Mouse (Mus musculus) small intestine, adult 2 months (tissue): Measurements from ENCODE around the gene Itga3. TPM values are rescaled to one million over a fixed set of nuclear protein-coding genes. Genes with fewer than 3 reads are reported as not detected.
"Not testable (repeated sequence)": the region's sequence is repeated elsewhere in the genome, so short reads cannot be mapped to it uniquely, and the experiment has no call there.

Experiments
- H3K27ac ChIP-seq: fragments of 200-500 bp; 2 replicates; pipeline ENCODE4 v1.5.1; 2012; ENCODE audit warnings: low read depth, low read length, control low read depth, inconsistent platforms; ENCODE audit not compliant: insufficient read depth
- H3K27me3 ChIP-seq: fragments of 200-500 bp; 2 replicates; pipeline ENCODE4 v1.6.1; 2012; ENCODE audit warnings: mild to moderate bottlenecking, moderate library complexity, low read length, inconsistent platforms; ENCODE audit not compliant: control insufficient read depth, insufficient read depth
- H3K36me3 ChIP-seq: fragments of 200-500 bp; 2 replicates; pipeline ENCODE4 v1.6.1; 2012; ENCODE audit warnings: mild to moderate bottlenecking, low read length, control low read depth, inconsistent platforms; ENCODE audit not compliant: control insufficient read depth, insufficient read depth
- H3K4me1 ChIP-seq: fragments of 200-500 bp; 2 replicates; pipeline ENCODE4 v1.6.1; 2012; ENCODE audit warnings: low read length, inconsistent platforms, mixed read lengths; ENCODE audit not compliant: control insufficient read depth, insufficient read depth, insufficient read length
- H3K4me3 ChIP-seq: fragments of 200-500 bp; 2 replicates; pipeline ENCODE4 v1.5.1; 2012; ENCODE audit warnings: low read depth, mild to moderate bottlenecking, control low read depth, inconsistent platforms, low read length, moderate library complexity
- CTCF ChIP-seq: fragments of 200-500 bp; IDR thresholded peaks from 2 replicates; pipeline ENCODE4 v1.5.1; 2012; ENCODE audit warnings: low read depth, mild to moderate bottlenecking, control low read depth, inconsistent platforms, low read length, moderate library complexity, mixed read lengths; ENCODE audit not compliant: insufficient replicate concordance, insufficient read length; ENCODE audit errors: extremely low read depth
- POLR2A ChIP-seq: fragments of 200-500 bp; IDR thresholded peaks from 2 replicates; pipeline ENCODE4 v1.6.1; 2012; ENCODE audit warnings: low read depth, mild to moderate bottlenecking, control low read depth, inconsistent platforms, low read length, moderate library complexity
- WGBS: fragments of 180-500 bp; shearing (Covaris S2); methylation state at CpG from one replicate; pipeline ENCODE4 v1.1.7; 2018; 5-methylcytosine and 5-hydroxymethylcytosine counted together
- polyA plus RNA-seq: library from polyadenylated mRNA; depleted of rRNA; stranded (reverse); fragments of >200 nt; gene quantifications from 2 replicates; pipeline ENCODE4 v1.2.3, GENCODE M21; 2012

Gene Itga3
- polyA plus RNA-seq, 1 experiment: 156 TPM

- Histone ChIP-seq H3K27ac (no peak overlapping the region), H3K27me3 (peaks cover 27% of the 10 kb centered on the region), H3K36me3 (no peaks in the 10 kb centered on the region), H3K4me3 (no peak overlapping the region), H3K4me1 (peaks cover 4% of the 10 kb centered on the region; the same call in 1 of the 2 replicates)
- WGBS: 59% methylated on average over 3 of the region's 3 CpGs
- TF ChIP-seq POLR2A: no peak
These were observed 64.1 kb downstream of the Itga3 start for GRCm38 (mm10) chr11:95012487-95012886.

GRCm38 (mm10) chr11:95012075-95012474 lies 64.5 kb downstream of the Itga3 start:
- peaks cover 6% of the 10 kb centered on the region; the same call in 1 of the 2 replicates for H3K4me1 ChIP-seq
- H3K36me3 ChIP-seq: no peaks in the 10 kb centered on the region
- no peak overlapping the region for H3K4me3 ChIP-seq
- WGBS: 56% methylated on average over 3 of the region's 3 CpGs
- no peak overlapping the region for H3K27ac ChIP-seq
- TF ChIP-seq POLR2A (no peak), CTCF (no peak)
- peaks cover 27% of the 10 kb centered on the region for H3K27me3 ChIP-seq

GRCm38 (mm10) chr11:95011416-95011815 lies 65.2 kb downstream of the Itga3 start:
- whole genome bisulfite sequencing: 17% methylated on average over 1 of the region's 1 CpGs
- Histone ChIP-seq H3K4me1 (peaks cover 9% of the 10 kb centered on the region; the same call in 1 of the 2 replicates), H3K27me3 (peaks cover 27% of the 10 kb centered on the region), H3K36me3 (no peaks in the 10 kb centered on the region), H3K4me3 (no peak overlapping the region), H3K27ac (no peak overlapping the region)
- TF ChIP-seq CTCF (no peak), POLR2A (no peak)

GRCm38 (mm10) chr11:95010841-95011403 lies 65.7 kb downstream of the Itga3 start:
- H3K27ac ChIP-seq, H3K36me3 ChIP-seq, H3K4me1 ChIP-seq, H3K4me3 ChIP-seq: not testable (repeated sequence)
- WGBS: 41% methylated on average over 4 of the region's 4 CpGs
- peaks cover 27% of the 10 kb centered on the region for H3K27me3 ChIP-seq

- TF ChIP-seq POLR2A (no peak), CTCF (no peak)
- H3K4me3 ChIP-seq: peak overlapping the region; percentile 61
- peaks cover 27% of the 10 kb centered on the region for H3K27me3 ChIP-seq
- peaks cover 4% of the 10 kb centered on the region; the same call in 1 of the 2 replicates for H3K36me3 ChIP-seq
- no peak overlapping the region for H3K27ac ChIP-seq
- peaks cover 9% of the 10 kb centered on the region; the same call in 1 of the 2 replicates for H3K4me1 ChIP-seq
- WGBS: 9% methylated on average over 32 of the region's 40 CpGs
These were observed 66.4 kb downstream of the Itga3 start for GRCm38 (mm10) chr11:95010141-95010739.

- H3K27me3 ChIP-seq: peaks cover 27% of the 10 kb centered on the region
- H3K27ac ChIP-seq: no peak within 1 kb of the TSS
- TF ChIP-seq CTCF (no peak), POLR2A (0 out of 2 replicates have a peak, but pooled peaks have one; percentile 12)
- WGBS: under 1% methylated on average over 32 of the region's 32 CpGs
- H3K4me3 ChIP-seq: peak within 1 kb of the TSS; percentile 61
- peaks cover 9% of the 10 kb centered on the region; the same call in 1 of the 2 replicates for H3K4me1 ChIP-seq
- peaks cover 9% of the 10 kb centered on the region for H3K36me3 ChIP-seq
These were observed 67.0 kb downstream of the Itga3 start, which contains the start of gene Samd14 for GRCm38 (mm10) chr11:95009629-95010014. Gene Samd14, plus strand, starts transcription at chr11:95009879.

- WGBS: 32% methylated on average over 15 of the region's 15 CpGs
- peaks cover 11% of the 10 kb centered on the region for H3K36me3 ChIP-seq
- TF ChIP-seq POLR2A (no peak), CTCF (no peak)
- peak overlapping the region; percentile 61 for H3K4me3 ChIP-seq
- H3K4me1 ChIP-seq: peaks cover 9% of the 10 kb centered on the region; the same call in 1 of the 2 replicates
- H3K27ac ChIP-seq: no peak overlapping the region
- H3K27me3 ChIP-seq: peaks cover 20% of the 10 kb centered on the region
These were observed 67.7 kb downstream of the Itga3 start for GRCm38 (mm10) chr11:95008661-95009628.
